Mouse (Mus musculus) left cerebral cortex, postnatal 36 days (tissue): ENCODE measurements around the gene Kctd12b. TPM values are rescaled to one million over a fixed set of nuclear protein-coding genes. Genes with fewer than 3 reads are reported as not detected.
"Not testable (repeated sequence)": the region's sequence is repeated elsewhere in the genome, so short reads cannot be mapped to it uniquely, and the experiment has no call there.

Experiments
- DNase-seq, 2 experiments: peaks; one replicate each; pipeline ENCODE4 v3.0.0; 2021 to 2022; ENCODE audit warnings: low spot score in 2 of 2, mixed read lengths in 1 of 2
- intact Hi-C: fragments of 180-260 bp; cut with DNase I; formaldehyde crosslinking; loops from one replicate; pipeline ENCODE4 v1.15.1; 2025
- total RNA-seq, 2 experiments: library from RNA; stranded (reverse); gene quantifications; 2 replicates each; pipeline ENCODE4 v1.2.3; 2021

Gene Kctd12b
- total RNA-seq, result 1 to 10 TPM; 2.4 to 2.7 TPM

- no peak for DNase-seq
- intact Hi-C loops, result no loop called here
These were observed at the start of gene Kctd12b for GRCm38 (mm10) chrX:153695782-153696395. TSS of gene Kctd12b (minus strand) at chrX:153696391.

GRCm38 (mm10) chrX:153742493-153742892 is 46.3 kb upstream of the Kctd12b start:
- intact Hi-C loops, result no loop called here
- DNase-seq, result peak in 1 of 2 experiments; percentile 5

- intact Hi-C loops, result no loop called here
- peak in 1 of 2 experiments; percentile 5 for DNase-seq
These were observed 39.5 kb upstream of the Kctd12b start for GRCm38 (mm10) chrX:153735697-153736096.

- intact Hi-C loops, result no loop called here
These were observed 28.2 kb upstream of the Kctd12b start for GRCm38 (mm10) chrX:153724400-153724799.

GRCm38 (mm10) chrX:153723110-153723916 is 27.1 kb upstream of the Kctd12b start, which contains the start of gene Nbdy:
TSS of gene Nbdy (plus strand) at chrX:153723590.
- intact Hi-C loops, result no loop called here
- peak; percentile 53 to 59 for DNase-seq

More at GRCm38 (mm10) chrX:153724400-153724799, 28.2 kb upstream of the Kctd12b start:
- DNase-seq, result no peak

GRCm38 (mm10) chrX:153719602-153720001 is 23.4 kb upstream of the Kctd12b start:
- intact Hi-C loops, result no loop called here
- no peak for DNase-seq

- intact Hi-C loops, result no loop called here
- DNase-seq, result no peak
These were observed 20.5 kb upstream of the Kctd12b start for GRCm38 (mm10) chrX:153716716-153717115.

GRCm38 (mm10) chrX:153707735-153708134 is 11.5 kb upstream of the Kctd12b start:
- intact Hi-C loops, result loop anchor here (5.0 kb wide), 2 partner anchors 70 to 320 kb away; no protein-coding TSS in a partner anchor
- no peak for DNase-seq

- DNase-seq, result no peak
- intact Hi-C loops, result no loop called here
These were observed 4.3 kb upstream of the Kctd12b start for GRCm38 (mm10) chrX:153700463-153700862.

- intact Hi-C loops, DNase-seq: not testable (repeated sequence)
These were observed 28.0 kb downstream of the Kctd12b start for GRCm38 (mm10) chrX:153668233-153668632.

GRCm38 (mm10) chrX:153664903-153665302 is 31.3 kb downstream of the Kctd12b start:
- intact Hi-C loops, result no loop called here
- no peak for DNase-seq

- no peak for DNase-seq
- intact Hi-C loops, result no loop called here
These were observed 39.2 kb downstream of the Kctd12b start for GRCm38 (mm10) chrX:153656949-153657348.

GRCm38 (mm10) chrX:153640615-153641014 is 55.6 kb downstream of the Kctd12b start:
- no peak for DNase-seq
- intact Hi-C loops, result no loop called here

GRCm38 (mm10) chrX:153636247-153636646 is 59.9 kb downstream of the Kctd12b start:
- DNase-seq, result no peak
- intact Hi-C loops, result loop anchor here (5.0 kb wide), 1 partner anchor 71 kb away; no protein-coding TSS in a partner anchor

Other genes with a start within 250 kb of the Kctd12b start
- gene Ubqln2, start 198.2 kb downstream of the Kctd12b start, total RNA-seq, result 100 to 1,000 TPM; 220 to 221 TPM
- gene Cypt3, start 137.8 kb downstream of the Kctd12b start, total RNA-seq, result not detected
- gene Nbdy, start 27.2 kb upstream of the Kctd12b start, total RNA-seq, result 10 to 100 TPM; 44.8 to 56.3 TPM
- 1 to 10 TPM; 6.7 to 7.2 TPM for gene Spin2c, start 135.8 kb upstream of the Kctd12b start, total RNA-seq